Mouse (Mus musculus) limb, embryonic 10.5 days (tissue): ENCODE results near the gene Fancd2. TPM values are rescaled to one million over a fixed set of nuclear protein-coding genes. Genes with fewer than 3 reads are reported as not detected.

Experiments used
- DNase-seq: peaks from one replicate; pipeline ENCODE4 v3.0.0-alpha.2; 2017; ENCODE audit warnings: low spot score
- H3K27ac ChIP-seq: fragments of 300-500 bp; sonication (generic); 2 replicates; pipeline ENCODE4 v1.5.1; 2016; ENCODE audit warnings: mild to moderate bottlenecking
- H3K27me3 ChIP-seq: fragments of 300-500 bp; sonication (generic); 2 replicates; pipeline ENCODE4 v1.6.1; 2016; ENCODE audit warnings: low read depth, mild to moderate bottlenecking; ENCODE audit not compliant: poor library complexity, severe bottlenecking
- H3K36me3 ChIP-seq: fragments of 300-500 bp; sonication (generic); 2 replicates; pipeline ENCODE4 v1.6.1; 2016; ENCODE audit warnings: mild to moderate bottlenecking, moderate library complexity
- H3K4me1 ChIP-seq: fragments of 300-500 bp; sonication (generic); 2 replicates; pipeline ENCODE4 v1.6.1; 2016
- H3K4me3 ChIP-seq: fragments of 300-500 bp; sonication (generic); 2 replicates; pipeline ENCODE4 v1.5.1; 2016; ENCODE audit warnings: mild to moderate bottlenecking, moderate library complexity
- H3K9me3 ChIP-seq: fragments of 300-500 bp; sonication (generic); replicated peaks from 2 replicates; pipeline ENCODE4 v1.6.1; 2016; ENCODE audit warnings: mild to moderate bottlenecking
- WGBS: fragments of 180-500 bp; shearing (Covaris S2); methylation state at CpG from one replicate; pipeline ENCODE4 v1.1.7; 2016; 5-methylcytosine and 5-hydroxymethylcytosine counted together
- polyA plus RNA-seq: library from polyadenylated mRNA; unstranded; fragments of >200 nt; fragmentation: Nextera tagmentation; extraction: Ambion mirVana; gene quantifications from 2 replicates; pipeline ENCODE4 v1.2.1, GENCODE M21; 2016

Gene Fancd2
- 21.6 and 21.9 TPM in 2 replicates for polyA plus RNA-seq

DNA sequence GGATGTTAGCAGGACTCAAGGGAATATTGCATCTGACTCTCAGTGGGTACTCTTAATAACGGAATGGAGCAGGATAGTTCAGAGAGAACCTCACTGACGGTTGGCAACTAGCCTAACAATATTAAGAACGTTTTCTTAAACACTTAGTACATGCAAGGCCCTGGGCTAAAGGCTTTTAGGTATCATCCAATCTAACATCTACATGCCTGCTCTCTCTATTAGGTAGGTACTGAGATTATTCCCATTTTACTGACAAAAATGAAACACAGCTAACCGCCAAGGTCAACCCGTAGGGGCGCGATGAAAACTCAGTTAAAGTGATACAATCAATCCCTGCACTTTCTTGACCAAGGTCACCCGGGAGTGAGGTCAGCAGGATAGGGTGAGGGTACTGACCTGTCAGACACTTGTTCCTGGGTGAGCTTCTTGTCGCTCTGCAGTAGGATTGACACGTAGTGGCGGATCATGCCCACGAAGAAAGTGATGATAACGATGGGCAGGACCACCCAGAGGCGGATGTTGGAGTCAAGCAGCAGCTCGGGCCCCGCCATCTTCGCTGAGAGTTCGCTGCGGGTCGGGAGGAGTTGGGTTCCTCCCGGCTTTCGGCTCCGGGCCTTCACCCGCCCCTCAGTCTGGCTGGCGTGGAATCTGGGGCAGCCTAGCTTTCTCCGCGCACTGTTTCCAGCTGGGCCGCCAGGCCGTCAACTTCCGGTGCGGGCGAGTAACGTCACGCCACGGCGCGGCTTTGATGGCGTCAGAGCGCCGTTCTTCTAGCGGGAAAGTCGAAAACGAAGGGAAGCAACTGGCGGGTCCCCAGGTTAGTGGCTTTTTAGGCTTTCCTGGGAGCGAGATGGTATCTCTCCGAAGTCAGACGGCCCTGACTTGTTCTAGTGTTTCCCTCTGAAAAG is at the start of gene Fancd2, which contains the start of gene Emc3:
Fancd2 (plus strand) TSS at position 751 of the 908 bp plus-strand sequence.
Emc3 (minus strand) TSS at position 721 of the 908 bp plus-strand sequence.
- Histone ChIP-seq H3K4me1 (peaks cover 14% of the 10 kb centered on the region), H3K4me3 (peak within 1 kb of the TSS; percentile 91), H3K36me3 (peaks cover 31% of the 10 kb centered on the region), H3K27me3 (no peaks in the 10 kb centered on the region), H3K27ac (peak within 1 kb of the TSS; percentile 90), H3K9me3 (no peaks in the 10 kb centered on the region)
- WGBS, result 2% methylated on average over 47 of the region's 47 CpGs
- DNase-seq, result peak; percentile 97

DNA sequence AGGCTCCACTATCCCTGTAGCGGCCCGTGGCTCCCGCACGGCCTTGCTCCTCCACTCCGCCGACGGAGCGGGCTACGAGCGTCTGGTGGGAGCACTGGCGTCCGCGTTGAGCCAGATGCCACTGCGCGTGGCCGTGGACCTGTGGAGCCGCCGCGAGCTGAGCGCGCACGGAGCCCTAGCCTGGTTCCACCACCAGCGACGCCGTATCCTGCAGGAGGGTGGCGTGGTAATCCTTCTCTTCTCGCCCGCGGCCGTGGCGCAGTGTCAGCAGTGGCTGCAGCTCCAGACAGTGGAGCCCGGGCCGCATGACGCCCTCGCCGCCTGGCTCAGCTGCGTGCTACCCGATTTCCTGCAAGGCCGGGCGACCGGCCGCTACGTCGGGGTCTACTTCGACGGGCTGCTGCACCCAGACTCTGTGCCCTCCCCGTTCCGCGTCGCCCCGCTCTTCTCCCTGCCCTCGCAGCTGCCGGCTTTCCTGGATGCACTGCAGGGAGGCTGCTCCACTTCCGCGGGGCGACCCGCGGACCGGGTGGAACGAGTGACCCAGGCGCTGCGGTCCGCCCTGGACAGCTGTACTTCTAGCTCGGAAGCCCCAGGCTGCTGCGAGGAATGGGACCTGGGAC is 48.9 kb upstream of the Fancd2 start:
- DNase-seq, result no peak
- WGBS, result 4% methylated on average over 65 of the region's 65 CpGs
- H3K27ac ChIP-seq, result peak overlapping the region; percentile 81
- H3K4me1 ChIP-seq, result peaks cover 32% of the 10 kb centered on the region
- H3K9me3 ChIP-seq, result no peaks in the 10 kb centered on the region
- H3K27me3 ChIP-seq, result peaks cover 48% of the 10 kb centered on the region
- peak overlapping the region; percentile 59 for H3K4me3 ChIP-seq
- H3K36me3 ChIP-seq, result no peaks in the 10 kb centered on the region

DNA sequence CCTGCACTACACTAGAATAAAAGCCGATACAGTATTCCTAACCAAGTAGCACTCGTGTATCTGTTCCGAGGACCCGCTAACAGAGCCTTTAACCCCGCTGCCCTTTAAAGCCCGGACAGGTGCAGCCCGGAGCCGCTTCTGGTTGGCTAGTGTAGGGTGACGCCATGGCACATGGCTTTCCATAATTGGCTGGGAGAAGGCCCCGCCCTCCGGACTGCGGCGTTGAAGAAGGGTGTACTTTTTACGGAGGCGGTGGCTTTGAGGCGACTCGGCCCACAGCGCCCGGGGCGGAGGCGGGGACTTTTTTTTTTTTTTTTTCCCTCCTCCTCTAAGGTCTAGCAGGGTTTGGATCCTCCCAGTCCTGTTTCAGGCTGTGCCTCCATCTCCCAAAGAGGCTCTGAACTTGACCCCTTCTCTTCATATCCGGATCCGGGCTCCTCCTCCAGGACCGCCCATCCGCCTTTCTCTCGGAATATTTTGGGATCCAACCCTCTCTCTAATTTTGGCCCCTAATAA is 48.3 kb upstream of the Fancd2 start, which contains the start of gene Creld1:
Creld1 (plus strand) TSS at position 198 of the 516 bp plus-strand sequence.
- under 1% methylated on average over 26 of the region's 26 CpGs for WGBS
- peak within 1 kb of the TSS; percentile 59 for H3K4me3 ChIP-seq
- no peaks in the 10 kb centered on the region for H3K9me3 ChIP-seq
- peak; percentile 88 for DNase-seq
- H3K27ac ChIP-seq, result peak within 1 kb of the TSS; percentile 81
- H3K4me1 ChIP-seq, result peaks cover 38% of the 10 kb centered on the region
- no peaks in the 10 kb centered on the region for H3K36me3 ChIP-seq
- peaks cover 48% of the 10 kb centered on the region for H3K27me3 ChIP-seq

DNA sequence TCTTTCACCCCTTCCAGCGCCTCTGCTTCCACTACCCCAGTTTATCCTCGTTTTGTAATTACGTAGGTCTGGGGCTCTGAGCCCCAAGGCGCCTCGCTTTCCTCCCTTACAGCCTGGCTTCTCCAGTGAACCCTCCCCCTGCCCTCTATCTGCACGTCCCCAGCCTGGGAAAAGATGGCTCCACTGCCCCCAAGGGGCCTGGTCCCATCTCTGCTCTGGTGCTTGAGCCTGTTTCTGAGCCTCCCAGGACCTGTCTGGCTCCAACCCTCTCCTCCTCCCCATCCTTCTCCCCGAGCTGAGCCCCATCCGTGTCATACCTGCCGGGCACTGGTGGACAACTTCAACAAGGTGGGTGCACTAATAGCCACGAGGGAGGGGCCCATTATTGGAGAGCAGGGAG is 47.8 kb upstream of the Fancd2 start:
- DNase-seq, result no peak
- Histone ChIP-seq H3K27me3 (peaks cover 46% of the 10 kb centered on the region), H3K36me3 (0 out of 2 replicates have a peak, but pooled peaks cover 3% of the 10 kb centered on the region), H3K4me3 (peak overlapping the region; percentile 59), H3K4me1 (peaks cover 41% of the 10 kb centered on the region), H3K27ac (peak overlapping the region; percentile 81), H3K9me3 (no peaks in the 10 kb centered on the region)
- 11% methylated on average over 10 of the region's 10 CpGs for WGBS

DNA sequence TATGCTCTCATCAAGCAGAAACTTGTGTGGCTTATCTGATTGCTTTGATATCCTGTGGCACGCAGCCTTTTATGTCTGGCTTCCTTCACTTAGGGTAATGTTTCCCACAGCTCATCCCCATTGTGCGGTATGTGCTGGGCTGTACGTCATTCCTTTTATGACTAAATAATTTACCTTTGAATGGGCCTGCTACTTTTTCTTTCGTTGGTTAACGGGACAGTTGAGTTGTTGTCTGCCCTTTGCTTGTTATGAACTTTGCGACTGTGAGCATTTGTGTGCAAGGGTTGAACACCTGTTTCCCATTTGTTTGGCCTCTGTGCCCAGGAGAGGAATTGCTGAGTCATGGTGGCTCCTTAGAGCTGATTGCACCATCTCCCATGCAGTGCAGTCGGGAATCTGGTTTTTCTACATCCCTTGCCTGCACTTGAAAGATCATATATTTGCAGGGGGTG is 44.3 kb upstream of the Fancd2 start:
- peaks cover 25% of the 10 kb centered on the region for H3K36me3 ChIP-seq
- peak; percentile 52 for DNase-seq
- no peaks in the 10 kb centered on the region for H3K9me3 ChIP-seq
- H3K27ac ChIP-seq, result no peak overlapping the region
- H3K27me3 ChIP-seq, result peaks cover 17% of the 10 kb centered on the region
- H3K4me3 ChIP-seq, result no peak overlapping the region
- 38% methylated on average over 7 of the region's 7 CpGs for WGBS
- H3K4me1 ChIP-seq, result peaks cover 41% of the 10 kb centered on the region

DNA sequence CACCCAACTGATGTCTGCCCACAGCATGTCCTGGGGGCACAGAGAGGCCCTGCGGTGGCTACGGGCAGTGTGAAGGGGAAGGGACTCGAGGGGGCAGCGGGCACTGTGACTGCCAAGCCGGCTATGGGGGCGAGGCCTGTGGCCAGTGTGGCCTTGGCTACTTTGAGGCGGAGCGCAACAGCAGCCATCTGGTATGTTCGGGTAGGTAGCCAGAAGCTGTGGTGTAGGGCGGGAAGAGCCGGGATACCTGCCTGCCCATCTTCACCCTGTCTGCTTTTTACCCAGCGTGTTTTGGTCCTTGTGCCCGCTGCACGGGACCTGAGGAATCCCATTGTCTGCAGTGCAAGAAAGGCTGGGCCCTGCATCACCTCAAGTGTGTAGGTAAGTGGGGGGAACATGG is 42.1 kb upstream of the Fancd2 start:
- Histone ChIP-seq H3K4me3 (no peak overlapping the region), H3K4me1 (peaks cover 26% of the 10 kb centered on the region), H3K9me3 (no peaks in the 10 kb centered on the region), H3K36me3 (peaks cover 26% of the 10 kb centered on the region), H3K27me3 (peaks cover 27% of the 10 kb centered on the region), H3K27ac (no peak overlapping the region)
- WGBS, result 93% methylated on average over 14 of the region's 14 CpGs
- DNase-seq, result no peak

DNA sequence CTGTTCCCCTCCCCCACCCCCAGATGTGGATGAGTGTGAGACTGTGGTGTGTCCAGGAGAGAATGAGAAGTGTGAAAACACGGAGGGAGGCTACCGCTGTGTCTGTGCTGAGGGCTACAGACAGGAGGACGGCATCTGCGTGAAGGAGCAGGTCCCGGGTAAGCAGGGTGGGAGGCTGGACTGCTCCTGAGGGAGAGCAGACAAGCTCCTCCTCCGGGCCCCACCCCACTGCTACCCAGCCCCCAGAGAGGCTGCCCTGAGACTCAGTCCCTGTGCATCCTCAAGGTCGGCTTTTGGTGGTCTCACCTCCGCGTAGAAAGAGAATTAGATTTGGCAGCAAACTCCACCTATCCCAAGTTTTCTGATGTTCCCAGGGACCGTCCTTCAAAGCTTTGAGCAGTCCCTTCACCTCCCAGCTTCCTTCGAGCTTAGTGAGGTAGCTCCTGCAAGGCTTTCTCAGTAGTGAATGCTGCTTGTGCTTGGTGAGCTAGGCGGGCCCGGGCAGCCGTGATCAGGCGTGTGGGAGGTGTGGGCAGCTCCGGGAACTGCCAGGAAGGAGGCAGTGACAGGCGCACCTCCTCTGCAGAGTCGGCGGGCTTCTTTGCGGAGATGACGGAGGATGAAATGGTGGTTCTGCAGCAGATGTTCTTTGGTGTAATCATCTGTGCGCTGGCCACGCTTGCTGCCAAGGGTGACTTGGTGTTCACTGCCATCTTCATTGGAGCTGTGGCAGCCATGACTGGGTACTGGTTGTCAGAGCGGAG is 39.2 kb upstream of the Fancd2 start:
- 0 out of 2 replicates have a peak overlapping the region, but pooled peaks have one; percentile 10 for H3K27ac ChIP-seq
- peaks cover 56% of the 10 kb centered on the region for H3K27me3 ChIP-seq
- DNase-seq, result no peak
- 75% methylated on average over 24 of the region's 24 CpGs for WGBS
- peaks cover 32% of the 10 kb centered on the region for H3K4me1 ChIP-seq
- H3K9me3 ChIP-seq, result no peaks in the 10 kb centered on the region
- peaks cover 26% of the 10 kb centered on the region for H3K36me3 ChIP-seq
- no peak overlapping the region for H3K4me3 ChIP-seq

DNA sequence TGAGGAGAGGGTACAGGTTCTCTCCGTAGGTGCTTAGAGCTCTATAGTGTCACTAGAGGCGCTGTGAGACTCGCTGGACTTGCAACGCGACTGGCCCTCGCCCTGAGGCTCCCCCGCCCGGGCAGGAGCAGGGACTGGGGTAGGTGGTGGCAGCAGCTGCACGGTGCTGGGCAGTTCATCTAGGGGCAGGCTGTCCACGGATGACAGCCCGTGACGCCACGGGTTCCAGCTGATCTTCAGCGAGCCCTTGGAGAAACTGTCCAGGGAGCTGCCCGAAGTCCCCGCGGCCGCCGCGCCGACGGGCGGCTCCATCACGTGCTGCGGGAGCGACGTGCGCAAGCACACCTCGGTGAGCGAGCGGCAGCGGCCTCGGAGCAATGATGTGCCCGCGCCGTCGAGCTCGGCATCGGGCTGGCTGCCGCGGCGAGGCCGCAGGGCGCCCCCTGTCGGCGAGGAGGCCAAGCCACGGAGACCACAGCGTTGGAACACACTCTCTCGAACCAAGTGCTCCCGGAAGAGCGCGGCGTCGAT is 37.2 kb upstream of the Fancd2 start:
- Histone ChIP-seq H3K27ac (peak overlapping the region; percentile 74), H3K27me3 (peaks cover 70% of the 10 kb centered on the region), H3K4me1 (peaks cover 20% of the 10 kb centered on the region), H3K36me3 (peaks cover 23% of the 10 kb centered on the region), H3K4me3 (peak overlapping the region; percentile 52), H3K9me3 (no peaks in the 10 kb centered on the region)
- peak; percentile 84 for DNase-seq
- 1% methylated on average over 54 of the region's 54 CpGs for WGBS

DNA sequence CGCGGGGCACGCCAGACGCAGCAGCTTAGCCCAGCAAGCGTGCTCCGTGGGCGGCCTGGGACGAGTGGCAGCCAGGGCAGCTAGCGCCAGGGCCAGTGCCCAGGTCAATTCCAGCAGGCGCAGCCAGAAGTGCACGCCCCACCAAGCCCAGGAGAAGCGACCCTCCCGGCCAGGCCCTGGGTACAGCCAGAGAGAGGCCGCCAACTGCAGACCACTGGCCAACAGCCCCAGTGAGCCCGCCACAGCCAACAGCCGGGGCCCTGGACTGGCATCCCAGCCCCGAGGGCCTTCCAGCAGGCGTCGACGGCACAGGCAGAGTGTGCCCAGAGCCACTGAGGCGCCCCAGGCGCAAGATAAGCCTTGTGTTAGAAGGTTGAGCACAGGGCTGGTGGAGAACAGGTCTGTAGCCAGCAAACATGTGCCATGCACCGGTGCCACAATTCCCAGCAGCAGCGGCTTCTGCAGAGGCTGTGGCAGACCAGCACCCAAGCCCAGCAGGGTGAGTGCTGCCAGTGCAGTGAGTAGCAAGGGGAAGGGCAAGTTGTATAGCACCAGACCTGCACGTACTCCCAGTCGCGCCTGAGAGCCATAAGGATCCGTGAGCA is 36.3 kb upstream of the Fancd2 start:
- peak; percentile 52 for DNase-seq
- WGBS, result 46% methylated on average over 28 of the region's 28 CpGs
- H3K4me1 ChIP-seq, result peaks cover 20% of the 10 kb centered on the region
- H3K36me3 ChIP-seq, result peaks cover 15% of the 10 kb centered on the region
- H3K4me3 ChIP-seq, result peak overlapping the region; percentile 52
- 0 out of 2 replicates have a peak overlapping the region, but pooled peaks have one; percentile 20 for H3K27ac ChIP-seq
- H3K27me3 ChIP-seq, result peaks cover 78% of the 10 kb centered on the region
- no peaks in the 10 kb centered on the region for H3K9me3 ChIP-seq

DNA sequence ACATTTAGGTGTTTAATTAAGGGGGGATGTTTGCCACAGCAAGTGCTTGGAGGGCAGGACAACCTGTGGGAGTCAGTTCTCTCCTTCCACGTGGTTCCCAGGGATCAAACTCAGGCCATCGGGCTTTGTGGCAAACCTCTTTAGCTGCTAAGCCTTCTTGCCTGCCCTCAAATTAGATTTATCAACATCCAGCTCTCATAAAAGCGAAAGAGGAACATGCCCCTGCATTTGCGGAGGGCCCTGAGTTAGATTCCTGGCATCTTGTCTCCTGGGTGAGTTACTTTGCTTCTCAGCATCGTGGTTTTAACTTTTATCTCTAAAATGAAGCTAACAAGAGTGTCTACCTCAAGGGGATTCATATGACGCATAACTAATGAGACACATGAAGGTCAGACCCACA is 32.1 kb upstream of the Fancd2 start:
- no peak overlapping the region for H3K4me3 ChIP-seq
- peaks cover 84% of the 10 kb centered on the region for H3K27me3 ChIP-seq
- DNase-seq, result no peak
- no peaks in the 10 kb centered on the region for H3K9me3 ChIP-seq
- 84% methylated on average over 6 of the region's 6 CpGs for WGBS
- H3K36me3 ChIP-seq, result no peaks in the 10 kb centered on the region
- H3K4me1 ChIP-seq, result peaks cover 23% of the 10 kb centered on the region
- no peak overlapping the region for H3K27ac ChIP-seq

DNA sequence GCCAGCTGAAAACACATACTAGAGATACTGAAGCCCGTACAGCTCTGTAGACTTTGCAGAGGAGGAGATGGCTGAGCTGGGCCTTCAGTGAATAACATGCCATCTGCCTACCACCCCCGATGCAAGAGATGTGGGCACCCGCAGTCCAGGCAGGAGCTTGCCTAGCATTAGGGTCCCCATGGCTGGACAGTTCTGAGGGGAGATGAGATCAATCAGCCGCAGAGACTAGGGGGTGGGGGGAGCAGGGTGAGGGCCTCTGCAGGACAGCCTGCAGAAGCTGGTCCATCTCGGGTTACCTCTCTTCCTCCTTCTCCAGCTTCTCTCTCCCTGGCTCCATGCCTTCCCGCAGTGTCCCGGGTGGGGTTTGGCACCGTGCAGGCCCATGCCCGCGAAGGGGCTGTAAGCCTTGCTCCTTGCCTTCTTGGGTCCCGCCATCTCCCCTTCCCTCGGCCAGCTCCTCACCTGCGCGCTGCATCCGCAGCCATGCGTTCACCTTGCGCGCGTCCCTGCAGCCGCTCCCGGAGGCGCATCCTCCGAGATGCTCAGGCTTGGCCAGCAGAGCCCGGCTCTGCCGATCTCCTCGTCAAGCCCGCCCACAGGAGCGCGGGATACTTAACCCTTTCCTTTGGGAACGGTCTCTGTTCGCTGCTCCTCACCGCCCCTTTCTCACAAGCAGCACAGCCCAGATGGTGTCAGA is 29.9 kb upstream of the Fancd2 start, which contains the start of gene Prrt3:
Prrt3 (minus strand) TSS at position 544 of the 697 bp plus-strand sequence.
- DNase-seq, result peak; percentile 51
- peak within 1 kb of the TSS; percentile 54 for H3K4me3 ChIP-seq
- peaks cover 7% of the 10 kb centered on the region for H3K4me1 ChIP-seq
- no peaks in the 10 kb centered on the region for H3K9me3 ChIP-seq
- WGBS, result 3% methylated on average over 32 of the region's 32 CpGs
- peaks cover 62% of the 10 kb centered on the region for H3K27me3 ChIP-seq
- H3K27ac ChIP-seq, result peak within 1 kb of the TSS; percentile 42; the same call in 1 of the 2 replicates
- no peaks in the 10 kb centered on the region for H3K36me3 ChIP-seq
